Mouse (Mus musculus): ENCODE results near the gene Kdr. TPM values are rescaled to one million over a fixed set of nuclear protein-coding genes. Genes with fewer than 3 reads are reported as not detected.
"Not testable (repeated sequence)": the region's sequence is repeated elsewhere in the genome, so short reads cannot be mapped to it uniquely, and the experiment has no call there.

The Kdr gene
- polyA plus RNA-seq, 1 experiment from 2014 or later: 29.0 TPM

GRCm38 (mm10) chr5:75935225-75935624, 43.0 kb downstream of the Kdr start:
- ATAC-seq (ENCODE audit: insufficient number of reproducible peaks, insufficient read depth, low FRiP score, low TSS enrichment): no peak
- H3K4me2 ChIP-seq (replicated peaks): no peak overlapping the region
- WGBS: 83% methylated on average over 8 of the region's 8 CpGs

DNA sequence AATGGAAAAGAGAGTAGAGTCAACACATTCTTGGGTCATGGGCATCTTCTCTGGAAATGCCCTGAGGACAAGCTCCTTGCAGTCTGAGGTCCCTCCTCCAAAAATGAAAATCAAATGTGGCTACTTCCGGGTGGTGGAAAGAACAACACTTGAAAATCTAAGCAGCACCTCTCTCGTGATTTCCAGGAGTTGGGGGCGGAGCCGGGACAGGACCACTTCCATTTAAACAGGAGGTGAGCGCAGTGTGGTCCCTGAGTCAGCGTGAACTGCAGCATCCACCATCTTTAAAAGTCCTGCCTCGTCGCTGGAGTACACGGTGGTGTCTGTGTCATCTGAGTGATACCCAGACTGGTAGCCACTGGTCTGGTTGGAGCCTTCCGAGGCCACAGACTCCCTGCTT, 44.1 kb downstream of the Kdr start:
- H3K4me1 ChIP-seq: no peaks in the 10 kb centered on the region
- ATAC-seq (ENCODE audit: insufficient number of reproducible peaks, insufficient read depth, low FRiP score, low TSS enrichment): no peak
- 81% methylated on average over 10 of the region's 10 CpGs for WGBS

More at GRCm38 (mm10) chr5:75935225-75935624, 43.0 kb downstream of the Kdr start:
- no peak overlapping the region for H3K27ac ChIP-seq
- H3K9me3 ChIP-seq: no peaks in the 10 kb centered on the region
- no peaks in the 10 kb centered on the region for H3K36me3 ChIP-seq
- H3K4me1 ChIP-seq: no peaks in the 10 kb centered on the region
- H3K27me3 ChIP-seq: no peaks in the 10 kb centered on the region
- H3K9ac ChIP-seq: no peak overlapping the region
- H3K4me3 ChIP-seq: no peak overlapping the region

GRCm38 (mm10) chr5:75933521-75934044, 44.7 kb downstream of the Kdr start:
- H3K4me2 ChIP-seq (replicated peaks): no peak overlapping the region
- H3K36me3 ChIP-seq: no peaks in the 10 kb centered on the region
- H3K27me3 ChIP-seq: no peaks in the 10 kb centered on the region
- 79% methylated on average over 20 of the region's 20 CpGs for WGBS
- H3K9me3 ChIP-seq: no peaks in the 10 kb centered on the region
- 0 out of 2 replicates have a peak overlapping the region, but pooled peaks have one; percentile 17 for H3K27ac ChIP-seq
- no peaks in the 10 kb centered on the region for H3K4me1 ChIP-seq
- no peak overlapping the region for H3K9ac ChIP-seq
- no peak overlapping the region for H3K4me3 ChIP-seq
- no peak for ATAC-seq (ENCODE audit: insufficient number of reproducible peaks, insufficient read depth, low FRiP score, low TSS enrichment)

More for the DNA sequence above, 44.1 kb downstream of the Kdr start:
- no peak overlapping the region for H3K9ac ChIP-seq
- no peaks in the 10 kb centered on the region for H3K27me3 ChIP-seq
- no peak overlapping the region for H3K4me2 ChIP-seq (replicated peaks)
- no peaks in the 10 kb centered on the region for H3K36me3 ChIP-seq
- no peak overlapping the region for H3K4me3 ChIP-seq
- no peaks in the 10 kb centered on the region for H3K9me3 ChIP-seq
- 0 out of 2 replicates have a peak overlapping the region, but pooled peaks have one; percentile 17 for H3K27ac ChIP-seq

GRCm38 (mm10) chr5:75931458-75931857, 46.8 kb downstream of the Kdr start:
- not testable (repeated sequence) for H3K36me3 ChIP-seq; ATAC-seq (ENCODE audit: insufficient number of reproducible peaks, insufficient read depth, low FRiP score, low TSS enrichment); H3K9me3 ChIP-seq; H3K27ac ChIP-seq; H3K4me2 ChIP-seq (replicated peaks); H3K4me3 ChIP-seq; H3K27me3 ChIP-seq; H3K4me1 ChIP-seq
- H3K9ac ChIP-seq: peak overlapping the region; percentile 30; the same call in 1 of the 2 replicates
- 79% methylated on average over 4 of the region's 4 CpGs for WGBS

GRCm38 (mm10) chr5:75929960-75930359, 48.3 kb downstream of the Kdr start:
- WGBS: 74% methylated on average over 7 of the region's 7 CpGs
- H3K4me1 ChIP-seq: no peaks in the 10 kb centered on the region
- no peaks in the 10 kb centered on the region for H3K9me3 ChIP-seq
- no peaks in the 10 kb centered on the region for H3K27me3 ChIP-seq
- H3K4me3 ChIP-seq: no peak overlapping the region
- no peak overlapping the region for H3K9ac ChIP-seq
- no peak for ATAC-seq (ENCODE audit: insufficient number of reproducible peaks, insufficient read depth, low FRiP score, low TSS enrichment)
- H3K36me3 ChIP-seq: no peaks in the 10 kb centered on the region
- H3K27ac ChIP-seq: no peak overlapping the region
- H3K4me2 ChIP-seq (replicated peaks): no peak overlapping the region

- H3K36me3 ChIP-seq: no peaks in the 10 kb centered on the region
- H3K9me3 ChIP-seq: no peaks in the 10 kb centered on the region
- H3K27ac ChIP-seq: no peak overlapping the region
- no peaks in the 10 kb centered on the region for H3K4me1 ChIP-seq
- H3K4me3 ChIP-seq: no peak overlapping the region
- WGBS: 81% methylated on average over 6 of the region's 6 CpGs
- H3K27me3 ChIP-seq: no peaks in the 10 kb centered on the region
- no peak for ATAC-seq (ENCODE audit: insufficient number of reproducible peaks, insufficient read depth, low FRiP score, low TSS enrichment)
- no peak overlapping the region for H3K9ac ChIP-seq
- H3K4me2 ChIP-seq (replicated peaks): no peak overlapping the region
Observed at GRCm38 (mm10) chr5:75922677-75923076, 55.6 kb downstream of the Kdr start.

GRCm38 (mm10) chr5:75921730-75922387, 56.4 kb downstream of the Kdr start:
- ATAC-seq (ENCODE audit: insufficient number of reproducible peaks, insufficient read depth, low FRiP score, low TSS enrichment): no peak
- H3K4me1 ChIP-seq: no peaks in the 10 kb centered on the region
- H3K27ac ChIP-seq: no peak overlapping the region
- no peaks in the 10 kb centered on the region for H3K27me3 ChIP-seq
- H3K4me3 ChIP-seq: no peak overlapping the region
- no peaks in the 10 kb centered on the region for H3K9me3 ChIP-seq
- no peak overlapping the region for H3K9ac ChIP-seq
- no peak overlapping the region for H3K4me2 ChIP-seq (replicated peaks)
- no peaks in the 10 kb centered on the region for H3K36me3 ChIP-seq
- 68% methylated on average over 12 of the region's 12 CpGs for WGBS

DNA sequence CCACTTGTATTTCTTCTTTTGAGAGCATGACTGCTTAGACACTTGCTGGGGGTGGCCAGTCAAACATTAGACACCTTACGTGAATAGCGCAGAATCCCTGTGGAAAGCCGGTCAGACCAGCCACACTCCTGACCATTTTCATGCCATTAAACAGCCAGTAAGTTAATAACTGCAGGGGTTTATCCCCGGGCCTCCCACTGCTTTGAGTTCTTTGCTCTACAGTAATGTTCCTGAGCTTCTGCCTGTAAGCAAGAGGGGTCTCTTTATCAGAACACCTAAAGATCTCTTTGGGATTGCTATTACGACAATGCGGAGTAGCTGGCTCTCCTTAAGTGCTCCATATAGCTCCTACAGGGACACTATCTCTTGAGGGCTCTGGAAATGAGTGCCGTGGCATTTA, 58.7 kb downstream of the Kdr start:
- Histone ChIP-seq H3K9me3 (no peaks in the 10 kb centered on the region), H3K9ac (no peak overlapping the region), H3K27me3 (no peaks in the 10 kb centered on the region), H3K27ac (no peak overlapping the region), H3K4me2 (replicated peaks) (no peak overlapping the region), H3K4me3 (no peak overlapping the region), H3K4me1 (no peaks in the 10 kb centered on the region), H3K36me3 (no peaks in the 10 kb centered on the region)
- WGBS: 81% methylated on average over 7 of the region's 7 CpGs
- no peak for ATAC-seq (ENCODE audit: insufficient number of reproducible peaks, insufficient read depth, low FRiP score, low TSS enrichment)

DNA sequence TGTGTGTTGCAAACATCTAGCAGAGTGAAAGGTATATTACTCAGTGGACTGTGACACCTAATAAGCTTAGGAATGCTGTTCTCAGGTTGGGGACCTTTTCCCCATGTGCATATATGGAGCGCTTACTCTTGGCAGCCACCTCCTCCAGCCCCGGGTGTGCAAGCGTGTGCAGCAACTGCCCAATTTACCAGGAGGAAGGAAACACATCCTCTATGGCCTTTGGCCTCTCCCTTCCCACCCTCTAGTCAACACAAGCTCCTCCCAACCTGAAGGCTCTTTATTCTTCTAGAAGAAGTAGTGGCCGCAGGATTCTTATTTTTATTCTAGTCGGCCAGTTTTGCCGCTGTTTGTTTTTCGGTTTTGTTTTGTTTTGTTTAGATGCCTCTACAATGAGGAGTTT, 60.1 kb downstream of the Kdr start:
- no peaks in the 10 kb centered on the region for H3K27me3 ChIP-seq
- H3K9ac ChIP-seq: no peak overlapping the region
- ATAC-seq (ENCODE audit: insufficient number of reproducible peaks, insufficient read depth, low FRiP score, low TSS enrichment): no peak
- no peaks in the 10 kb centered on the region for H3K36me3 ChIP-seq
- H3K4me2 ChIP-seq (replicated peaks): no peak overlapping the region
- H3K9me3 ChIP-seq: no peaks in the 10 kb centered on the region
- H3K27ac ChIP-seq: no peak overlapping the region
- no peaks in the 10 kb centered on the region for H3K4me1 ChIP-seq
- 79% methylated on average over 7 of the region's 7 CpGs for WGBS
- H3K4me3 ChIP-seq: no peak overlapping the region

DNA sequence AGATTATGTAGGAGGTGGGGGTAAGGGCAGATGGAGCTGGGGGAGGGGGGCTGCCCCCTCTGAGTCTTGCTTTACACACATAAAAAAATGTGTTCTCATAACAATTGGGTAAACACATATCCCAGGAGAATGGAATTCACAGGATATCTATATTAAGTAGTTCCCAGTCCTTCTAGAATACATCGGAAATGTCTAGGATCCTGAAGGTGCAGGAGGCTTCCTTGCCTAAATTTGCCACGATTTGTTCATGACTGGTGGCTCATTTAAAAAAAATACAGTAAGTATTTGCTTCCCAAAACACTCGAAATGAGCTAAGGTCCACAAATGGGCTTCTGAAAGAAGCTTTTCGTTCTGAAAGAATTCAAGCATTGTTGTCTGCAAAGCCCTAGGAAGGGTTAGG, 61.0 kb downstream of the Kdr start:
- ATAC-seq (ENCODE audit: insufficient number of reproducible peaks, insufficient read depth, low FRiP score, low TSS enrichment): no peak
- Histone ChIP-seq H3K4me3 (no peak overlapping the region), H3K4me2 (replicated peaks) (no peak overlapping the region), H3K4me1 (no peaks in the 10 kb centered on the region), H3K9ac (no peak overlapping the region), H3K9me3 (no peaks in the 10 kb centered on the region), H3K27ac (no peak overlapping the region), H3K36me3 (no peaks in the 10 kb centered on the region), H3K27me3 (no peaks in the 10 kb centered on the region)
- 79% methylated on average over 4 of the region's 4 CpGs for WGBS

DNA sequence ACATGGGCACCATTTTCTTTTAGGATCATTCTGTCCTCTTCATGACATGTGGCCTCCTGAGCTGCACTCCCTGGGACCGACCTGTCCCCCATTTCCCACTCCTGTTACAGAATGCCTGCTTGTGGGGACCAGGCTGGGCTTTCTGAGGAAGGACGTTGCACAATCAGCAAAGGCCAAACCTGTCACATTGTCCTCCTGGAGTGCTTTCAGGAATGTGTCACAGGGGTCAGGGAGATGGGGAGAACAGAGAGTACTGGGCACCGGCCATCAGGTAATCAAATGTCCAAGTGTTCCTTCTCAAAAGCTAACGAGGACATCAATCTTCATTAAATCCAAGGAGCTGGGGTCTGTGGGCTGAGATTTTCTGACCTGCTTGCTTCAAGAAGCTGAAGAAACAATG, 72.2 kb downstream of the Kdr start:
- Histone ChIP-seq H3K4me3 (no peak overlapping the region), H3K27me3 (no peaks in the 10 kb centered on the region), H3K9ac (no peak overlapping the region), H3K4me1 (no peaks in the 10 kb centered on the region), H3K9me3 (no peaks in the 10 kb centered on the region), H3K4me2 (replicated peaks) (no peak overlapping the region), H3K36me3 (no peaks in the 10 kb centered on the region), H3K27ac (no peak overlapping the region)
- no peak for ATAC-seq (ENCODE audit: insufficient number of reproducible peaks, insufficient read depth, low FRiP score, low TSS enrichment)
- WGBS: 55% methylated on average over 4 of the region's 4 CpGs

DNA sequence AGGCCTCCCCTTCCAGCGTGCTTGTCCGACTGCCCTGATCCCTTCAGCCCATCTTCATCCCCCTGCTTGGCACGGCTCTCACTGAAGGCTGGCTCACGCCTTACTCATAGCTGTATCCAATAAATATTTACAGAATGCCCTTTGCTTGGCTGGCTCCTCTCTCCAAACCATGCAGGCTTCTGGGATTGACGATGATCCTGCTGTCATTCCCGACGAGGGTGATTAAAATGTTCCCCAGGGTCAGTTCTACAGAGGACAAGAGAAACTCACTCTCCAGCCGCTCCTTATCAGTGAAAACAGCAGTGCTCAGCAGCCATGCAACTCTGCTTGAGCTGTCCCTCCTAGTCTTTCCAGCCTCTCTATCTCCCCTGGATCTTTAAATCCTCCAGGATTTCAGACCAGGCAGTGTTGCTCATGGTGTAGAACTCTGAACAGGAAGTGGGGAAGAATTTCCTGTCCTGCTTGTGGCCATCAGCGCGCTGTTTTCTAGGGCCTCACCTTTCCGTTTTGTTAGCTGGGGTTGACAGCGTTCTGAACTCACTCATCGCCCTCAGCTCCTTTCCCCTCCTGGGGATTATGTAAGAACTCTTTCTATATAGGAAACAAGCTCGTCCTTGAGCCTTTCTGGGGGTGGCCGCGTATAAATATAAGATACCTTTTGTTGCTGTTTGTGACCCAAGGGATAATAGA, 77.9 kb downstream of the Kdr start:
- H3K4me2 ChIP-seq (replicated peaks): no peak overlapping the region
- WGBS: 51% methylated on average over 16 of the region's 16 CpGs

More for the DNA sequence above, 77.9 kb downstream of the Kdr start:
- Histone ChIP-seq H3K4me3 (no peak overlapping the region), H3K27ac (no peak overlapping the region), H3K36me3 (no peaks in the 10 kb centered on the region), H3K9me3 (no peaks in the 10 kb centered on the region), H3K27me3 (no peaks in the 10 kb centered on the region), H3K9ac (no peak overlapping the region), H3K4me1 (peaks cover 18% of the 10 kb centered on the region; the same call in 1 of the 2 replicates)
- ATAC-seq (ENCODE audit: insufficient number of reproducible peaks, insufficient read depth, low FRiP score, low TSS enrichment): no peak

Measured in embryonic facial prominence, embryonic 12.5 days (tissue).